Mouse (Mus musculus): ENCODE data around the gene Fgfr2. TPM values are rescaled to one million over a fixed set of nuclear protein-coding genes. Genes with fewer than 3 reads are reported as not detected.

The Fgfr2 gene
- polyA plus RNA-seq, 1 experiment from 2014 or later = 86.9 TPM

DNA sequence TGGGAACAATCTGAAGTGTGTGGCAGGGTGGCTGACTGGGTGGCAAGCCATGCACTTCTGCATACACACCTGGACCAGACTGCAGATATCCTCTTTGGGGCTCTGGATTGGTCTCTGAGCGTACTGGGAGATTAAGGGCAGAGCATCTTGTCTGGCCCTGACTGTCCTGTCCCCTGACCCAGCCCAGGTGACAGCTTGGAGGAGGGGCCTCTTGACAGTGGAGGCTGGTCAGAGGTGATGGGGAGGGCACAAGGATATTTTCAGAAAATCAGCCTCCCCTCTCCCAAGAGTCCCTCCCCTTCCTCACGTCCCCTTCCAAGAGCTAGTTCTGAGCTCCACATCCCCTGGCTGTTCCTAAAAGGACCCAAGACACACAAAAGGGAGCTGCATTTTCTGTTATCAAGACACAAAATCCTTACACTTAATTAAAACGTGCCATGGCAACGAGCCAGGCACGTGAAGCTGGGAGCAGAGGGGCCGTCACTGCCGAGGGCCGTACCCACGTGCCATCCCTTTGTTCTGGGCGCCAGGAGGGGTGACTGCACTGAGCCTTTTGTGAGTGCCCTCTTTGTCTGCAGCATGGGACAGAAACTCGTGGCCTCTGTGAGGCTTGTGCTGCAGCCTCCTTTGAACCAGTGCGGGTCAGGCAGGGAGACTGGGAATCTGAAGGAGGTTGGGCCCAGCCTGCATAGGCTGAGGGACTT lies 1525.2 kb downstream of the Fgfr2 start:
- 0 out of 2 replicates have a peak overlapping the region, but pooled peaks have one; percentile 2 for H3K4me2 ChIP-seq (ENCODE audit: low read depth)
- H3K4me1 ChIP-seq (ENCODE audit: control insufficient read depth, insufficient read depth, low read length) = peaks cover 5% of the 10 kb centered on the region
- H3K4me3 ChIP-seq (ENCODE audit: low read depth, low read length) = no peak overlapping the region
- peak; percentile 82 for DNase-seq (ENCODE audit: low spot score)
- H3K9me3 ChIP-seq (ENCODE audit: control insufficient read depth, low read length) = no peaks in the 10 kb centered on the region
- WGBS = 12% methylated on average over 12 of the region's 12 CpGs
- ATAC-seq (ENCODE audit: insufficient read depth, low FRiP score, low TSS enrichment) = peak; percentile 94
- H3K27ac ChIP-seq (ENCODE audit: low read depth, low read length) = peak overlapping the region; percentile 45; the same call in 1 of the 2 replicates
- H3K9ac ChIP-seq (ENCODE audit: low read length) = peak overlapping the region; percentile 37
- H3K36me3 ChIP-seq (ENCODE audit: control insufficient read depth, insufficient read depth, low read length) = no peaks in the 10 kb centered on the region
- peaks cover 11% of the 10 kb centered on the region for H3K27me3 ChIP-seq (ENCODE audit: control insufficient read depth, insufficient read depth, low read length)

DNA sequence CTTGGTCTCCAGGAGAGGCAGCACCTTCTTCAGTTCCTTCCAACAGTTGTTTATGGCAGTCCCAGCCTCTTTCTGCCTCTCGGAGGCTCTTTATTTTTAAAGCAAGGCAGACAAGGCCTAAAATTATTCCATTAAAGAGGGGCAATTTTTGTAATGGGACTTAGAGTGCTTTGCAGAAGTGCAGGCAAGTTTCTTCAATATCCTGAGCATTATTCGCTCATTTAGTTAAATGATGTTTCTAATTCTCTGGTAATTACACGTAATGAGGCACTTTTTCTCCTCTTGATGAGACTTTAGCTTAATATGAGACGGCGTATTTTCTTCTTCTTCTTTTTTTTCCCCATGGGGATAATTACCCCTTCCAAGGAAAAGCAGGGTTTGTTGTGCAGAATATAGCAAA lies 1537.6 kb downstream of the Fgfr2 start:
- ATAC-seq (ENCODE audit: insufficient read depth, low FRiP score, low TSS enrichment) (no peak), DNase-seq (ENCODE audit: low spot score) (no peak)
- H3K4me1 ChIP-seq (ENCODE audit: control insufficient read depth, insufficient read depth, low read length) = no peaks in the 10 kb centered on the region

GRCm38 (mm10) chr7:131582178-131582577 lies 1541.0 kb downstream of the Fgfr2 start:
- Histone ChIP-seq H3K27ac (ENCODE audit: low read depth, low read length) (no peak overlapping the region), H3K4me1 (ENCODE audit: control insufficient read depth, insufficient read depth, low read length) (no peaks in the 10 kb centered on the region), H3K36me3 (ENCODE audit: control insufficient read depth, insufficient read depth, low read length) (no peaks in the 10 kb centered on the region), H3K9me3 (ENCODE audit: control insufficient read depth, low read length) (no peaks in the 10 kb centered on the region), H3K27me3 (ENCODE audit: control insufficient read depth, insufficient read depth, low read length) (no peaks in the 10 kb centered on the region), H3K9ac (ENCODE audit: low read length) (no peak overlapping the region), H3K4me3 (ENCODE audit: low read depth, low read length) (no peak overlapping the region), H3K4me2 (ENCODE audit: low read depth) (no peak overlapping the region)
- DNase-seq (ENCODE audit: low spot score) = no peak
- ATAC-seq (ENCODE audit: insufficient read depth, low FRiP score, low TSS enrichment) = no peak
- WGBS = 54% methylated on average over 9 of the region's 9 CpGs

More for the DNA sequence above, 1537.6 kb downstream of the Fgfr2 start:
- 94% methylated on average over 5 of the region's 5 CpGs for WGBS
- Histone ChIP-seq H3K27ac (ENCODE audit: low read depth, low read length) (no peak overlapping the region), H3K9ac (ENCODE audit: low read length) (no peak overlapping the region), H3K4me3 (ENCODE audit: low read depth, low read length) (no peak overlapping the region), H3K4me2 (ENCODE audit: low read depth) (no peak overlapping the region), H3K27me3 (ENCODE audit: control insufficient read depth, insufficient read depth, low read length) (no peaks in the 10 kb centered on the region), H3K9me3 (ENCODE audit: control insufficient read depth, low read length) (no peaks in the 10 kb centered on the region), H3K36me3 (ENCODE audit: control insufficient read depth, insufficient read depth, low read length) (no peaks in the 10 kb centered on the region)

DNA sequence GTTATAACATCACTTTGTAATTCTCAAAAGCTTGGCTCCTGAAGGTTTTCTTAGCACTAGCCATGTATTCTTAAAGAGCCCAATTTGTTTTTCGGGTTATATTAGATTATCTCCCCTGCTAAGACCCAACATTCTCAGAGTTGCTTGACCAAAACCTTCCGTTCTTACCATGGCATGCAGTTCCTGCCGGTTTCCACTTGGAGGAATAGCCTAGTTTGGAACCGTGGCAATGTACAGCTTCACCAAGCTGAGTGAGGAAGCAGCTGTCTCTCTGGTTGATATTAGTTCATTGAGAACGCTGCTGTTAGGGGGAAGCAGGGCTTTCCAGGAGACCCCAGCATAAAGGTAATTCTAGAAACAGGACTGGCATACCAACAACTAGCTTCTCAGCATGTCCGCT lies 1547.9 kb downstream of the Fgfr2 start:
- Histone ChIP-seq H3K9me3 (ENCODE audit: control insufficient read depth, low read length) (no peaks in the 10 kb centered on the region), H3K27me3 (ENCODE audit: control insufficient read depth, insufficient read depth, low read length) (no peaks in the 10 kb centered on the region), H3K4me2 (ENCODE audit: low read depth) (no peak overlapping the region), H3K9ac (ENCODE audit: low read length) (no peak overlapping the region), H3K27ac (ENCODE audit: low read depth, low read length) (no peak overlapping the region), H3K36me3 (ENCODE audit: control insufficient read depth, insufficient read depth, low read length) (peaks cover 12% of the 10 kb centered on the region), H3K4me1 (ENCODE audit: control insufficient read depth, insufficient read depth, low read length) (no peaks in the 10 kb centered on the region), H3K4me3 (ENCODE audit: low read depth, low read length) (no peak overlapping the region)
- DNase-seq (ENCODE audit: low spot score) = no peak
- no peak for ATAC-seq (ENCODE audit: insufficient read depth, low FRiP score, low TSS enrichment)
- 82% methylated on average over 6 of the region's 6 CpGs for WGBS

DNA sequence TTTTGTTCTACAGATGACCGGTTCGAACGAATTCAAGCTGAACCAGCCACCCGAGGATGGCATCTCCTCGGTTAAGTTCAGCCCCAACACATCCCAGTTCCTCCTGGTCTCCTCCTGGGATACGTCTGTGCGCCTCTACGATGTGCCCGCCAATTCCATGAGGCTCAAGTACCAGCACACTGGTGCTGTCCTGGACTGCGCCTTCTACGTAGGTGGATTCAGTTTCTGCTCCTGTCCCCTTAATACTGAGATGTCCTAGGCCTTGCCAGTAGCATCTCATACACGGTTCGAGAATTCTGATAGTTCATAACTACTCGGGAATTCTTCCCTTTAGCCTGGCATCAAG lies 1562.5 kb downstream of the Fgfr2 start:
- WGBS = under 1% methylated on average over 14 of the region's 14 CpGs
- peak overlapping the region; percentile 59 for H3K4me2 ChIP-seq (ENCODE audit: low read depth)
- no peaks in the 10 kb centered on the region for H3K9me3 ChIP-seq (ENCODE audit: control insufficient read depth, low read length)
- H3K36me3 ChIP-seq (ENCODE audit: control insufficient read depth, insufficient read depth, low read length) = 0 out of 2 replicates have a peak, but pooled peaks cover 3% of the 10 kb centered on the region
- peak overlapping the region; percentile 89 for H3K9ac ChIP-seq (ENCODE audit: low read length)
- H3K27ac ChIP-seq (ENCODE audit: low read depth, low read length) = peak overlapping the region; percentile 24
- H3K27me3 ChIP-seq (ENCODE audit: control insufficient read depth, insufficient read depth, low read length) = peaks cover 31% of the 10 kb centered on the region
- peaks cover 7% of the 10 kb centered on the region for H3K4me1 ChIP-seq (ENCODE audit: control insufficient read depth, insufficient read depth, low read length)
- peak; percentile 35 for ATAC-seq (ENCODE audit: insufficient read depth, low FRiP score, low TSS enrichment)
- peak overlapping the region; percentile 80 for H3K4me3 ChIP-seq (ENCODE audit: low read depth, low read length)
- no peak for DNase-seq (ENCODE audit: low spot score)

DNA sequence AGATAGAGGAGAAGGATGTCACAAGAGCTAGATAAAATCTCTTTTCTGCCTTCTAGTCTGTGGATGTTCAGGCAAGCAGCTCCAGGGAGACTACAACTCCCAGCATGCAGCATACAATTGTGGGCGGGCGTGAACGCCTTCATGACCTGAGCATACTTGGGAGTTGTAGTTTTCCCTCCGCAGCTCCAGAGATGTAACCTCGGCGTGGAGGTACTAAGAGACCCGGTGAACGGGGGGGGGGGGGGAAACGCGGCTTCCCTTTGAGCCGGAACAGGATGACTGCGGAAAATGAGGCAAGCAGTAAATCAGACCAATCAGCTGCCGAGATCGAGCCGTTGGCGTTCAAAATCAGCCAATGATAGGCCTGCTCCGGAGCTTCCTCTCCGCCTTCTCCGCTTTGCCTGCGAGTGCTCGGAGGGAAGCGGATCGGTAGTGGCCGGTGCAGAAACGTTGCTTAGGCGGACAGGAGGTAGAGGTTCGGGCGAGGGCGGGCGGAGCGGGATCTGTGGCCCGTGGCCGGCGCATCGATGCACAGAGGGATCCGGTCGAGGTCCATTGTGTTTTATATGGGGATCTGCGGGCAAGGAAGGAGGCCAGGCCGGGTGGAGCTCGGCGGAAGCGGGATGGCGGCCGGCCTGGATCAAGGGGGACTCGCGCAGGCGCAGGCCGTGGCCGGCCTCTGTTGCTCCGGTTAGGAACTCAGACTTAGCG lies 1563.0 kb downstream of the Fgfr2 start, which contains the start of gene Bub3:
Gene Bub3, plus strand, starts transcription at position 237 of the 711 bp plus-strand sequence.
- H3K27me3 ChIP-seq (ENCODE audit: control insufficient read depth, insufficient read depth, low read length) = peaks cover 37% of the 10 kb centered on the region
- H3K4me2 ChIP-seq (ENCODE audit: low read depth) = peak within 1 kb of the TSS; percentile 59
- H3K9me3 ChIP-seq (ENCODE audit: control insufficient read depth, low read length) = no peaks in the 10 kb centered on the region
- DNase-seq (ENCODE audit: low spot score) = peak; percentile 93
- peak; percentile 88 for ATAC-seq (ENCODE audit: insufficient read depth, low FRiP score, low TSS enrichment)
- 0 out of 2 replicates have a peak, but pooled peaks cover 3% of the 10 kb centered on the region for H3K36me3 ChIP-seq (ENCODE audit: control insufficient read depth, insufficient read depth, low read length)
- H3K27ac ChIP-seq (ENCODE audit: low read depth, low read length) = peak within 1 kb of the TSS; percentile 24
- peak within 1 kb of the TSS; percentile 80 for H3K4me3 ChIP-seq (ENCODE audit: low read depth, low read length)
- under 1% methylated on average over 43 of the region's 51 CpGs for WGBS
- peaks cover 11% of the 10 kb centered on the region for H3K4me1 ChIP-seq (ENCODE audit: control insufficient read depth, insufficient read depth, low read length)
- peak within 1 kb of the TSS; percentile 89 for H3K9ac ChIP-seq (ENCODE audit: low read length)

DNA sequence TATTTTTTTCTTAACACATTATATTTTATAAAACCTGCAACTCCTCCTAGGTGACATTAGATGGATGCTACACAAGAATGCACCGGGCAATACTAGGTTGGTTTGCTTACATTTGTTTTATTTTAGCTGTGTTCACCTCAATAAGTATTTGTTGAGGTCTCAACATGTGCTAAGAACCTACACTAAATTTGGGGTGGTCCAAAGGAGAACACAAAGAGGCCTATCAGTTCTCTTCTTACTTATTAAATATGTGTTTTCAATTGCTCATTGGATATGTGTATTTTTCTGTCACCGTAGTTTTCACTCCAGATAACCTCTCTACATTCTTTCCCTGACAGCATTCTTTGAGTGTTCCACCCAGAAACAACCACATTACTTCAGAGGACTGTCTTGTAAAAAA lies 1565.4 kb downstream of the Fgfr2 start:
- Histone ChIP-seq H3K4me2 (ENCODE audit: low read depth) (no peak overlapping the region), H3K36me3 (ENCODE audit: control insufficient read depth, insufficient read depth, low read length) (no peaks in the 10 kb centered on the region), H3K4me3 (ENCODE audit: low read depth, low read length) (no peak overlapping the region), H3K9me3 (ENCODE audit: control insufficient read depth, low read length) (no peaks in the 10 kb centered on the region), H3K27ac (ENCODE audit: low read depth, low read length) (no peak overlapping the region), H3K9ac (ENCODE audit: low read length) (no peak overlapping the region), H3K27me3 (ENCODE audit: control insufficient read depth, insufficient read depth, low read length) (peaks cover 61% of the 10 kb centered on the region), H3K4me1 (ENCODE audit: control insufficient read depth, insufficient read depth, low read length) (peaks cover 16% of the 10 kb centered on the region)
- no peak for DNase-seq (ENCODE audit: low spot score)
- 32% methylated on average over 2 of the region's 2 CpGs for WGBS
- ATAC-seq (ENCODE audit: insufficient read depth, low FRiP score, low TSS enrichment) = no peak

GRCm38 (mm10) chr7:131556541-131557271 lies 1566.4 kb downstream of the Fgfr2 start:
- no peaks in the 10 kb centered on the region for H3K9me3 ChIP-seq (ENCODE audit: control insufficient read depth, low read length)
- 0 out of 2 replicates have a peak overlapping the region, but pooled peaks have one; percentile 20 for H3K9ac ChIP-seq (ENCODE audit: low read length)
- DNase-seq (ENCODE audit: low spot score) = peak; percentile 51
- no peaks in the 10 kb centered on the region for H3K36me3 ChIP-seq (ENCODE audit: control insufficient read depth, insufficient read depth, low read length)
- H3K4me3 ChIP-seq (ENCODE audit: low read depth, low read length) = peak overlapping the region; percentile 15; the same call in 1 of the 2 replicates
- no peak overlapping the region for H3K27ac ChIP-seq (ENCODE audit: low read depth, low read length)
- ATAC-seq (ENCODE audit: insufficient read depth, low FRiP score, low TSS enrichment) = no peak
- peaks cover 16% of the 10 kb centered on the region for H3K4me1 ChIP-seq (ENCODE audit: control insufficient read depth, insufficient read depth, low read length)
- peak overlapping the region; percentile 27 for H3K4me2 ChIP-seq (ENCODE audit: low read depth)
- peaks cover 71% of the 10 kb centered on the region for H3K27me3 ChIP-seq (ENCODE audit: control insufficient read depth, insufficient read depth, low read length)
- WGBS = under 1% methylated on average over 37 of the region's 37 CpGs
